In genomic region chr2:99831251-99831650, GRCm38 (mm10) we compare ENCODE assay signal across 17 mouse cellular contexts.
DNase-seq lines count a peak whose midpoint lies in the region; ATAC-seq and TF ChIP-seq lines count a peak whose summit lies in the region.
"Had no signal": no experiment of that assay in that cellular context is flagged by ENCODE, and none has a peak within 500 bp of the region (broad histone marks: within the 10 kb centered on the region; RNA-seq: fewer than 3 reads in every experiment).

No protein-coding gene starts in this region.

- no peaks in the 10 kb centered on the region for H3K4me1 ChIP-seq in liver, postnatal 0 days (ENCODE audit: insufficient read depth)
- H3K4me1 ChIP-seq: hindbrain, embryonic 13.5 days; limb, embryonic 15.5 days; neural tube, embryonic 13.5 days; stomach, embryonic 15.5 days had no signal

- no peak for TF ChIP-seq POLR2A in brain, embryonic 14.5 days (IDR thresholded peaks at IDR 0.05; ENCODE audit: borderline replicate concordance, extremely low read depth, insufficient read depth, insufficient read length, poor library complexity, severe bottlenecking)

- intact Hi-C loops in left cerebral cortex, postnatal 25 days (cut with DNase I), result no loop called here

- no peak overlapping the region for H3K4me2 ChIP-seq in liver, postnatal 0 days (ENCODE audit: low read depth, low read length)
- H3K4me2 ChIP-seq: heart, embryonic 11.5 days; hindbrain, embryonic 13.5 days; limb, embryonic 15.5 days; neural tube, embryonic 13.5 days; stomach, embryonic 15.5 days had no signal

- H3K4me3 ChIP-seq in layer of hippocampus, adult 2 months, result no peak overlapping the region
- no peak overlapping the region for H3K4me3 ChIP-seq in liver, postnatal 0 days (ENCODE audit: low read depth, low read length)
- H3K4me3 ChIP-seq: hindbrain, embryonic 13.5 days; limb, embryonic 15.5 days; neural tube, embryonic 13.5 days; stomach, embryonic 15.5 days had no signal

- TF ChIP-seq CTCF in brain, embryonic 14.5 days (IDR thresholded peaks at IDR 0.05; ENCODE audit: borderline replicate concordance, extremely low read depth, insufficient read depth, insufficient read length), result no peak
- no peak for TF ChIP-seq CTCF in layer of hippocampus, adult 2 months (conservative IDR thresholded peaks at IDR 0.05)
- TF ChIP-seq CTCF in liver, postnatal 0 days (IDR thresholded peaks at IDR 0.05; ENCODE audit: low read depth), result no peak

- H3K36me3 ChIP-seq in liver, postnatal 0 days (replicated peaks; ENCODE audit: insufficient read depth, low read length), result no peaks in the 10 kb centered on the region
- H3K36me3 ChIP-seq: hindbrain, embryonic 13.5 days; limb, embryonic 15.5 days; neural tube, embryonic 13.5 days; stomach, embryonic 15.5 days had no signal

- no peak overlapping the region for H3K27ac ChIP-seq in layer of hippocampus, adult 2 months
- H3K27ac ChIP-seq in liver, postnatal 0 days (ENCODE audit: low read depth), result no peak overlapping the region
- H3K27ac ChIP-seq: hindbrain, embryonic 13.5 days; kidney, postnatal 0 days; limb, embryonic 15.5 days; neural tube, embryonic 13.5 days; stomach, embryonic 15.5 days had no signal

- no peak overlapping the region for H3K9ac ChIP-seq in liver, postnatal 0 days (replicated peaks)
- H3K9ac ChIP-seq: hindbrain, embryonic 13.5 days; limb, embryonic 15.5 days; neural tube, embryonic 13.5 days; stomach, embryonic 15.5 days had no signal

- no peak for ATAC-seq in liver, postnatal 0 days
- ATAC-seq: intestine, postnatal 0 days had no signal

- no peak for TF ChIP-seq EP300 in liver, postnatal 0 days (IDR thresholded peaks at IDR 0.05; ENCODE audit: low read depth)

- no peaks in the 10 kb centered on the region for H3K27me3 ChIP-seq in liver, postnatal 0 days (ENCODE audit: insufficient read depth, low read length)
- H3K27me3 ChIP-seq: hindbrain, embryonic 13.5 days; limb, embryonic 15.5 days; neural tube, embryonic 13.5 days; stomach, embryonic 15.5 days had no signal

- WGBS in liver, postnatal 0 days (ENCODE audit: insufficient replicate concordance), result 56% methylated on average over 2 of the region's 2 CpGs

- no peaks in the 10 kb centered on the region; the same call in 1 of the 2 replicates for H3K9me3 ChIP-seq in liver, postnatal 0 days (ENCODE audit: low read length)
- H3K9me3 ChIP-seq: hindbrain, embryonic 13.5 days; limb, embryonic 15.5 days; neural tube, embryonic 13.5 days; stomach, embryonic 15.5 days had no signal

- DNase-seq in frontal cortex, adult 2 months (ENCODE audit: extremely low spot score in 1 of 2, low spot score in 1 of 2), result peak; percentile 11 to 30
- no peak for DNase-seq in frontal cortex, postnatal 25 days (ENCODE audit: low spot score in 2 of 2)
- peak; percentile 53 for DNase-seq in brain, embryonic 14.5 days (ENCODE audit: low read depth)
- peak; percentile 18 to 46 for DNase-seq in layer of hippocampus, adult 2 months (ENCODE audit: low spot score in 2 of 2)
- DNase-seq in left cerebral cortex, postnatal 25 days (ENCODE audit: low spot score in 2 of 2), result peak; percentile 2 to 61
- no peak for DNase-seq in liver, postnatal 0 days
- no peak for DNase-seq in thymus, postnatal 0 days (ENCODE audit: low spot score)
- DNase-seq: cerebellum, postnatal 36 days; heart, postnatal 14 days; spleen, adult 18-20 months had no signal

Comparison
In these comparisons a context has a peak if more than half of its experiments do, and no peak if none do; other contexts are left out.
1. DNase-seq: peak in frontal cortex, adult 2 months (2 of 2), brain, embryonic 14.5 days (single experiment), layer of hippocampus, adult 2 months (2 of 2) and left cerebral cortex, postnatal 25 days (2 of 2); none in frontal cortex, postnatal 25 days (0 of 2), liver, postnatal 0 days (single experiment) and thymus, postnatal 0 days (single experiment).